Mouse (Mus musculus): ENCODE measurements around the gene Gnao1.

DNA sequence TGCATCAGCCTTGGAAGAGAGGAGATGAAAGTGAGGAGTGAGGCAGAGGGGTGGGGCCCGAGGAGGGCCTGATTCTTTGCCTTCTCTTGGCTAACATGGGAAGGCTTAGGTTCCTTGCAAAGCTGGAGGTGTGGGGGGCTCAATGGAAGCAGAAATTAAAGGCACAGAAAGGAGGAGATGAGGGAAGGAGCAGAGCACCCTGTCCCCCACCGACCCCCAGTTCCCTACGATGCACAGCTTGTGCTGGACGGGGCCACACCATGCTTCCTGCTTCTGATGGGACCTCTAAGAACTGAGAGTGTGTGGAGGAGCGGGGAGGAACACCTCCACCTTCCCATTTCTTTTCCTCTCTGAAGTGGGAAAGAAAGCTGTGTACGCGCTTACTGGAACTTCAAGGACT, 11.6 kb downstream of the Gnao1 start:
- no peak for TF ChIP-seq MAFK (IDR thresholded peaks at IDR 0.05; ENCODE audit: insufficient replicate concordance, low read length)
- TF ChIP-seq NELFE (IDR thresholded peaks at IDR 0.05; ENCODE audit: low read depth, low read length): no peak
- TF ChIP-seq CTCF (conservative IDR thresholded peaks at IDR 0.05 in 1 of 2, IDR thresholded peaks at IDR 0.05 in 1 of 2; ENCODE audit: low read depth in 2 of 2, low read length in 2 of 2): no peak

All from CH12.LX (cell line).